Mouse (Mus musculus): ENCODE data around the gene Tbxas1. TPM values are rescaled to one million over a fixed set of nuclear protein-coding genes. Genes with fewer than 3 reads are reported as not detected.

Gene Tbxas1
- 2.7 and 3.4 TPM in 2 replicates for polyA plus RNA-seq (2014; fragmentation: Nextera tagmentation; extraction: Ambion mirVana)

DNA sequence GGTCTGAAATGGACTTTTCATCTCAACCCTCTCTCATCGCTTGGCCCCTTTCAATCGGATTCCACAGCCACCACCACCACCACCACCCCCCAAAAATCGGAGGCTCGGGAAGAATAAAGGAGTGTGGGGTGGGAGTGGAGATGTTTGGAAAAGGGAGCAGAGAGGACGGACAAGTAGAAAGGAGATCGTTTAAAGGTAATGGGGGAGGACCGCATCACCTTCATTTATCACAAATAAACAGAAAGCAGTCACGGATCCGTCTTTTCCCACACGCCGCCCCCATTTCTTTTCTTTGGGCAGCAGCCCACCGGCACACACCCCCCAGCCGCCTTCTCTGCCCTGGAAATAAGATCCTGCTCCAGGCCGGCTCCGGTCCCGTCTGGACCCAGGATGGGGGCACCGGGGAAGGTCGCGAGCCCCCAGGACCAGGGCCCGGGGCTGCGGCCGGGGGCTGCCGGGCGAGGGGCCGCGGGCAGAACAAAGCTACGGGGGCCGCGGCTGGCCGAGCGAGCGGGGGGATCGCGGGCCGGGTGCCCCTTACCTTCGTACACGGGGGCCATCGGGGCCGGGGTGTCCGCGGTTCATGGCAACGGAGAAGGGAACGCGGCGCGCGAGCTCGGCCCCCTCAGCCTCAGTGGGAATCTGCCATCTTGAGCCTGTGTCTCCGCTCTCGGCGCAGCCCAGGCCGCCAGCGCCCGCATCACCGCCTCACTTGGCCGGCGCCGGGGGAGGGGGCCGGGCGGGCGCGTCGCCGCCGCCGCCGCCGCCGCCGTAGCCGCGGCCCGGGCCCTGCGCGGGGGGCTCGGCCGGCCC is at the start of gene Tbxas1:
TSS of gene Tbxas1 (plus strand) at position 147 of the 813 bp plus-strand sequence.
- H3K4me2 ChIP-seq, result peak within 1 kb of the TSS; percentile 85
- H3K27ac ChIP-seq (ENCODE audit: low read depth), result peak within 1 kb of the TSS; percentile 95
- peak within 1 kb of the TSS; percentile 99 for H3K4me3 ChIP-seq (ENCODE audit: low read depth, low read length)
- peak; percentile 74 for ATAC-seq (ENCODE audit: insufficient read depth)
- H3K4me1 ChIP-seq (ENCODE audit: insufficient read depth), result 0 out of 2 replicates have a peak, but pooled peaks cover 6% of the 10 kb centered on the region
- no peak for TF ChIP-seq CTCF (IDR thresholded peaks at IDR 0.05; ENCODE audit: low read depth)
- H3K9ac ChIP-seq, result peak within 1 kb of the TSS; percentile 99
- DNase-seq, result peak; percentile 69
- under 1% methylated on average over 59 of the region's 77 CpGs for WGBS
- H3K27me3 ChIP-seq (ENCODE audit: insufficient read depth, low read length), result no peaks in the 10 kb centered on the region
- no peaks in the 10 kb centered on the region for H3K9me3 ChIP-seq (ENCODE audit: low read depth, low read length)
- no peaks in the 10 kb centered on the region for H3K36me3 ChIP-seq (ENCODE audit: insufficient read depth)

DNA sequence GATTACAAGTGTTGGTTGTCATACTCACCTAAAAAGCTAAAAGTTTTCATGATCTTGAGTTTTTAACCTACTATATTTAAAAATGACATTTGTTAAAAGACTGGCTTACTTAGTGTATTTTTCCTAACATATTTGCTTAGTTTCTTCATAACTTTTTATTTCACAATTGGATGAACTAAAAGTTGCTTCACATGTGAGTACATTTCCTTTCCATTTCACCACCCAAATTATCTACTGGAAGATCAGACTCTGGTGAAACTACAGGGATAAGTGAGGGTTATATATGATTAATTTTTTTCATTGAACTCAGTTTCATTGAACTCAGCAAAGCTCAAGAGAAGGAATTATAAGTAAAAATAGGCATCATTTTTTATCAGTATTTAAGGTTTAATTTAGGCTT is 49.3 kb upstream of the Tbxas1 start:
- no peaks in the 10 kb centered on the region for H3K4me1 ChIP-seq (ENCODE audit: insufficient read depth)
- no peaks in the 10 kb centered on the region for H3K9me3 ChIP-seq (ENCODE audit: low read depth, low read length)
- H3K27me3 ChIP-seq (ENCODE audit: insufficient read depth, low read length), result no peaks in the 10 kb centered on the region
- no peak for DNase-seq
- H3K36me3 ChIP-seq (ENCODE audit: insufficient read depth), result no peaks in the 10 kb centered on the region
- no peak overlapping the region for H3K9ac ChIP-seq
- no peak for ATAC-seq (ENCODE audit: insufficient read depth)
- no peak overlapping the region for H3K27ac ChIP-seq (ENCODE audit: low read depth)
- TF ChIP-seq CTCF (IDR thresholded peaks at IDR 0.05; ENCODE audit: low read depth), result no peak
- H3K4me2 ChIP-seq, result no peak overlapping the region
- no peak overlapping the region for H3K4me3 ChIP-seq (ENCODE audit: low read depth, low read length)

DNA sequence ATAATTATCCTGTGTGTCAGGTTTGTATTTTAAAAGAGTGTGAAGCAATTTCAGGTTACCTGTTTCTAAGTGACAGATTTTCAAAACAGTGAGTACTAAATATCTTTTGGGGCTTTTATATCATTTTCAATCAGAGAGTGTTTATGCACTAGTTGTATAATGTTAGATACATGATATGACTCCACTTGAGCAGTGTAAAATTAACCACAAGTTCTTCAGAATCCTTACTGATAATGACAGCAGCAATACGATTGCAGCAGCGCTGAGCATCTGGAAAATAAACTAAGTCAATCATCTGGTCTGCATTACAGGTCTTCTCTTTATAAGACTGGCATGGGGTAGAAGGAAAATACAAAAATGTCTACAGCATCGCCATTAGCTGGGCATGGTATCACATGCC is 48.3 kb upstream of the Tbxas1 start:
- Histone ChIP-seq H3K9ac (no peak overlapping the region), H3K27me3 (ENCODE audit: insufficient read depth, low read length) (no peaks in the 10 kb centered on the region), H3K4me1 (ENCODE audit: insufficient read depth) (no peaks in the 10 kb centered on the region), H3K4me3 (ENCODE audit: low read depth, low read length) (no peak overlapping the region), H3K27ac (ENCODE audit: low read depth) (no peak overlapping the region), H3K4me2 (no peak overlapping the region), H3K9me3 (ENCODE audit: low read depth, low read length) (no peaks in the 10 kb centered on the region), H3K36me3 (ENCODE audit: insufficient read depth) (no peaks in the 10 kb centered on the region)
- no peak for DNase-seq
- WGBS, result 68% methylated on average over 3 of the region's 3 CpGs
- TF ChIP-seq CTCF (IDR thresholded peaks at IDR 0.05; ENCODE audit: low read depth), result no peak
- no peak for ATAC-seq (ENCODE audit: insufficient read depth)

DNA sequence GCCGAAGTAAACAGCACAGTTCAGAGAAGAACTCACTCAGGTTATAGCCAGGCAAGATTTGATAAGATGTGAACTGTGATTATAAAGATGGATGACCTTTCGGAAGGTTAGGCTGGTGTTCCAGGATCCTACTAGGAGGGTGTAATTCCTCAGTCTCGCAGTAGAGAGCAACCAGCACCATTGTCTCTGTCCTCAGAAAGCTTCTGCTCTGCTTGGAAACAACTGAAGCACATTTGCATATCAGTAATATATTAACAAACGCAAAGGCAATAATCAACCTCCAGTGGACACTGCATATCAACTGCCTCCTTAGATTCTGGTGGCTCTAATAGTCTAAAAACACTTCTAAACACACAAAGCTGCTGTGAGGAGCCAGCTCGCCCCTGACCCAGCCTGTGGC is 47.8 kb upstream of the Tbxas1 start:
- no peak overlapping the region for H3K4me3 ChIP-seq (ENCODE audit: low read depth, low read length)
- ATAC-seq (ENCODE audit: insufficient read depth), result no peak
- no peaks in the 10 kb centered on the region for H3K36me3 ChIP-seq (ENCODE audit: insufficient read depth)
- no peaks in the 10 kb centered on the region for H3K27me3 ChIP-seq (ENCODE audit: insufficient read depth, low read length)
- no peak overlapping the region for H3K9ac ChIP-seq
- DNase-seq, result no peak
- no peak for TF ChIP-seq CTCF (IDR thresholded peaks at IDR 0.05; ENCODE audit: low read depth)
- H3K4me1 ChIP-seq (ENCODE audit: insufficient read depth), result no peaks in the 10 kb centered on the region
- no peaks in the 10 kb centered on the region for H3K9me3 ChIP-seq (ENCODE audit: low read depth, low read length)
- no peak overlapping the region for H3K27ac ChIP-seq (ENCODE audit: low read depth)
- no peak overlapping the region for H3K4me2 ChIP-seq
- 62% methylated on average over 5 of the region's 5 CpGs for WGBS

DNA sequence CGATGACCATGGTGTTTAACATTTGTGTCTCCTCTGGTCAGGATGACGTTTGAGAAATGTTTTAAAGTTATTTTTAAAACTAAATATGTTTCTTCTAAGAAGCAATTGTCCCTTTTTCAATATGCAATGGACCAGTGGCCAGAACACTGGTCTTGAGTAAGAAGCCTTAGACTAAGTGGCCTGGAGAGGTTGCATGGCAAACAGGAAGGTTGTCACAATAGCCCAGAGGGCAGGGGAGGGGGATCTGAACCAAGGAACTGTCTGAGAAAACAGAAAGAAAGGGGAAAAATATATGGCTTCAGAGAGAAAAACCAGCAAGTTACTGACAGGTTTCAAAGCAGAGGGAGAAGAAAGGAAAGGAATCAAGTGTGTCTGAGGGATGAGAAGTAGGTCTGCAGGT is 47.0 kb upstream of the Tbxas1 start:
- Histone ChIP-seq H3K9me3 (ENCODE audit: low read depth, low read length) (no peaks in the 10 kb centered on the region), H3K4me3 (ENCODE audit: low read depth, low read length) (no peak overlapping the region), H3K4me1 (ENCODE audit: insufficient read depth) (no peaks in the 10 kb centered on the region), H3K4me2 (no peak overlapping the region), H3K27ac (ENCODE audit: low read depth) (no peak overlapping the region), H3K36me3 (ENCODE audit: insufficient read depth) (no peaks in the 10 kb centered on the region), H3K9ac (no peak overlapping the region), H3K27me3 (ENCODE audit: insufficient read depth, low read length) (no peaks in the 10 kb centered on the region)
- TF ChIP-seq CTCF (IDR thresholded peaks at IDR 0.05; ENCODE audit: low read depth), result no peak
- DNase-seq (no peak), ATAC-seq (ENCODE audit: insufficient read depth) (no peak)
- WGBS, result 75% methylated on average over 2 of the region's 2 CpGs

DNA sequence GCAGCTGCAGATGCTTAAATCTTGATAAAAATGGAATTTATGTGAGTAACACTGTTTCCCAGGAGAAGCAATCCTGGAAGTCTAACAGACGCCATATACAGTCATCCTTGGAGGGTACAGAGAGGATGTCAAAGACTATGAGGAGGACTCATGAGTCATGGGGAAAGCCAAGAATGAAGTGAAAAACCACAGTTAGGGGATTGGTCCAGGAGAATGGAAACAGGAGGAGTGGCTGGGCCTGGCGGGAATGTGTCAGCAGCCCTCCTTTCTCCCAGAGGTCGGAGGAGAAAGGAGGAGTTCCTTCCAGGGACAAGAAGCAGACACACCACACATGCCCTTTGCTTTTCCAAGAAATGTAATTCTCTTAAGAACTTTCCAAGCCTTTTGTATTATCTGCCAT is 45.8 kb upstream of the Tbxas1 start:
- H3K27ac ChIP-seq (ENCODE audit: low read depth), result no peak overlapping the region
- no peak overlapping the region for H3K9ac ChIP-seq
- no peak for ATAC-seq (ENCODE audit: insufficient read depth)
- TF ChIP-seq CTCF (IDR thresholded peaks at IDR 0.05; ENCODE audit: low read depth), result no peak
- H3K9me3 ChIP-seq (ENCODE audit: low read depth, low read length), result no peaks in the 10 kb centered on the region
- no peak overlapping the region for H3K4me2 ChIP-seq
- no peak overlapping the region for H3K4me3 ChIP-seq (ENCODE audit: low read depth, low read length)
- no peaks in the 10 kb centered on the region for H3K27me3 ChIP-seq (ENCODE audit: insufficient read depth, low read length)
- WGBS, result 67% methylated on average over 3 of the region's 3 CpGs
- no peaks in the 10 kb centered on the region for H3K36me3 ChIP-seq (ENCODE audit: insufficient read depth)
- DNase-seq, result no peak
- no peaks in the 10 kb centered on the region for H3K4me1 ChIP-seq (ENCODE audit: insufficient read depth)

DNA sequence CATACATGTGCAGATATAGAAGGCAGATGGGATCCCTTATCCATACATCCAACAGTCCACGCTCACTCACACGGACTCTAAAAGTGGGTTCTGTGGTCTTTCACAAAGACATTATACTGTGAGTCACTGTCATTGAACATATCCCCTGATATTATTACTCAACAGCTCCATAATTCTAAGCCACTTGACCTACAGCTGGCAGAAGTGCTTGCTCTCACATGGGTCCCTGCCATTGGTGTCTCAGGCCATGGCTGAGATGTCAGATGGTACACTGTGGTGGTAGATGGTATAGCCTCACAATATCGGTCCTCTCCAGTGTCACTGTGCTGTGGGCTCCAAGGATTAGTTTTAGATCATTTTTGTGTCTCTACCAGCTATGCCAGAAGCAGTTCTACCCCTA is 41.5 kb upstream of the Tbxas1 start:
- Histone ChIP-seq H3K27ac (ENCODE audit: low read depth) (no peak overlapping the region), H3K27me3 (ENCODE audit: insufficient read depth, low read length) (no peaks in the 10 kb centered on the region), H3K9ac (no peak overlapping the region), H3K4me2 (no peak overlapping the region), H3K9me3 (ENCODE audit: low read depth, low read length) (no peaks in the 10 kb centered on the region), H3K36me3 (ENCODE audit: insufficient read depth) (no peaks in the 10 kb centered on the region), H3K4me1 (ENCODE audit: insufficient read depth) (no peaks in the 10 kb centered on the region), H3K4me3 (ENCODE audit: low read depth, low read length) (no peak overlapping the region)
- DNase-seq (no peak), ATAC-seq (ENCODE audit: insufficient read depth) (no peak)
- no peak for TF ChIP-seq CTCF (IDR thresholded peaks at IDR 0.05; ENCODE audit: low read depth)
- 83% methylated on average over 3 of the region's 3 CpGs for WGBS

Measured in lung, embryonic 14.5 days (tissue).